Mouse (Mus musculus): ENCODE data around the gene Cbx6. TPM values are rescaled to one million over a fixed set of nuclear protein-coding genes. Genes with fewer than 3 reads are reported as not detected.
A peak's percentile ranks its signal among the peaks of the same experiment; 100 is the strongest.
"Not testable (repeated sequence)": the region's sequence is repeated elsewhere in the genome, so short reads cannot be mapped to it uniquely, and the experiment has no call there.

Cbx6 gene
- total RNA-seq, 4 experiments from 2014 or later: 261 to 307 (median 292) TPM

GRCm38 (mm10) chr15:79830388-79830787 lies 4.1 kb downstream of the Cbx6 start:
- peak; percentile 77 to 85 for DNase-seq (ENCODE audit: low spot score in 2 of 2)

DNA sequence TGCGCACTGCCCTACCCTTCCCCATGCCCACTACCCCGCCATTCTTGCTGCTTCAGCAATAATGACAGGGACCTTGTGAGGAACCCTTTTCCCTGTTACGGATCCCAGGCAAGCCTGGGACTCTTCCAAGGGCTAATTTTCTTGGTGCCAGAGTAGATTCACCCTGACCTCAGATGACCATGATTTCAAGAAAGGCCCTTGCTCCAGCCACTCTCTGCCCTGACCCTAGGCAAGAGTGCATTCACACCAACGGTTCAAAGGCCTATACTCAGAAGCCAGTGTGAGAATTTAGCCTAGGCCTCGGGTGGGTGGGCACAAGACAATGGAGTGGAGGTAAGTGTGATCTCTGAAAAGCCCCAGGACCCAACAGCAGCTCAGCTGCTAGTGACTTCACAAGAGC lies 5.1 kb downstream of the Cbx6 start:
- no peak for DNase-seq (ENCODE audit: low spot score in 2 of 2)

DNA sequence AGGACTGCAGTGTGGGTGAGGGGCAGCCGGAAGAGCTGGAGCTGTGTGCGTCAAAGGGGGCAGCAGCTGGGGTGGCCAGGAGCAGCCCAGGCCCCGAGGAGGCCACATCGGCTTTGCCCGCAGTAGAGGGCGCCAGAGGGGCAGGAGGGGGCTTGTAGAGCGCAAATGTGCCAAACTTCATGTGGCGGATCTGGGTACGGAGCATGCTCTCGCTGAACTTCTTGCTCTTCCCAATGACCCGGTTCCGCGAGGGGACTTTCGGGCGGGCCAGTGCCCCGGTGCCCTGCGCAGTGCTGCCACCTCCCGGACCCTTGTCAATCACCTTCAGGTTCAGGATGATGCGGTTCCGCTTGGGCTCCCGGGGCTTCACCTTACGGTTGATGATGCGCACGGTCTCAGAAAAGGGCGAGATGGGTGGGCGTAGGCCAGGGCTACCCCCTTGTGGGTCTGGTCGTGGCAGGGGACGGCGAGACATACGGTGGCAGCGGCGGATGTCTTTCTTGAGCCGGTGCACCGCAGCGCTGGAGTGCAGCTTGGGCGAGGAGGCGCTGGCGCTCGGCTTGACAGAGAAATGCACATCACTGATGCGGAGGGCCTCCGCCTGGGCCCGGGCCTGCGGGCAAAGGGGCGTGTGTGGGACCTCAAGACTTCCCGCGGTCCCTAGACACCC lies 6.0 kb downstream of the Cbx6 start:
- peak in 1 of 2 experiments; percentile 45 for DNase-seq (ENCODE audit: low spot score in 2 of 2)

DNA sequence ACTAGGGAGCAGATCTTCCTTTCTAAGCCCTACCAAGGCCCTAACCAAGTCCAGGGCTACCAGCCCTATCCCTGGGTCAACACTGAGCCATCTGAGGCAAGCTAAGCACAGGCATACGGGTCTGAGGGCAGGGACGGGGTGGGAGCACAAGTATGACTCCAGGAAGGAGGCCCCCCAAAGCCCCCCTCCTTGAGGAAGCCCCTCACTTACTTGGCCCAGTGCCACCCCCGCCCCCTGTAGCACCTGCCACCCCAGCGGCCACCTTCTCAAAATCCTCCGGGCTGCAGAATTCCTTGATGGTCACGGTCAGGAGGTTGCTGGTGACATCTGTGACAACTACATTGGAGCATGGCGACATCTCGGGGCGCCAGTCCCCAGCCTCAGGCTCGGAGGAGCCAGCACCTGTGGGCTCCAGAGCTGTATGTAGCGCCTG lies 6.7 kb downstream of the Cbx6 start:
- no peak for DNase-seq (ENCODE audit: low spot score in 2 of 2)

GRCm38 (mm10) chr15:79827061-79827777 lies 7.3 kb downstream of the Cbx6 start:
- no peak for DNase-seq (ENCODE audit: low spot score in 2 of 2)

DNA sequence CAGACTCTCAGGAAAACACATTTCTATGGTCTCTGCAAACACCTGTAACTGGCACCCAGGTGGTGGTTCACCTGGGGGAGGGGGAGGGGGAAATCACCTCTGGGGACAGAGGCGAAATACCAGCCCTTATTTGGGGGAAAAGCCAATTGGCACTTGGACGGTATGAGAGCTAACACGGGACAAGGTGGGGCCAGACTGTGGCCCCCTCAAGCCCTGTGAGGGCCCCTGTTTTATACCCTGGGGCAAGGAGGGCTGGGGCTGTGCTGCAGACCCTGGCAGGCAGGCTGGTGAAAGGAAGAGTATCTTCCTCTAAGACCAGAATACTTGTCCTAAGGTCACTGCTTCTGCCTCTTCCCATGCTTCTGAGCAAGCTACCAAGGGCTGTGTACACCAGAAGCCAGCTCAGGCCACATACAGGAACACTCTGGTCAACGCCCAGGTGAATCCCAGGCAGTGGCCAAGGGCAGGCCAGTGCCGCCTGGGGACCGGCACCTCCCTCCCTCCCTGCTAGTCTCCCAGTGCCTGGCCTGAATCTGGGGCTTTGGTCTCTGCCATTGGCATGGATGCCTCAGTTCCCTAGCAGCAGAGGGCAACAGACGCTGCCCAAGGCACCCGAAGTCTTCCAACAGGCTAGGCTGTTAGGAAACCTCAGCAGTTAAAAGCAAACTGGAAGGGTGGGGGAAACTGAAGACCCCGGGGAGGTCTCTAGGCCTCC lies 8.1 kb downstream of the Cbx6 start:
- DNase-seq (ENCODE audit: low spot score in 2 of 2): no peak

DNA sequence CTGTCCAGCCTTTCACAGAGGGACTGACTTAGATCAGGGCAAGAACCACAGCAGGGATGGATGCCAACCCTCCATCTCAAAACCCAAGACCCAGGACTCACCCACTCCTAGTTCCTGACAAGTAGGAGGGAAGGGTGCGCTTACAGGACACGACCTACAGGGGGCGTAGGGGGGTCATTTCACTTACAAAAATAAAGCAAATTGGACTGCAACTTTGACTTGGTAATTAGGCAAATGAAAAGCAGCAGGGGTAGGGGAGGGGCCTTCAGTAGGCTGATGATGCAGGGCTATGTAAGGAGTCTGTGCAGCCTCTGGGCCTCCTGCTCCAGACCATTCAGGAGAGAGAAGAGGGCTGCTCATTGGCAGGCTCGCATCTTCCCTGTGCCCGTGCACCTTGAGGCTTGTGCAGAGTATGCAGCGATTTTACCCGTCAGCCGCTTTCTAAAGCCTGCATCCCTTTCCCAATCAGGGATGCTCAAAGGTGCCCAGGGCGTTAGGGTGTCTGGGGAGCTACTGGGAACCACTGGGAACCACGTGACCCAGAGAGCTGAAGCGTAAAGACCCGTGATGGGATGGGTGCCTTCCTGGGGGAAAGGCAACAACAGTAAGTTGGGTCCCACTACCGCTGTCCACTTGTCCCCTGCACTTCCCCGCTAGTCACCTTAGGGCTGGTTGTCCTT lies 9.2 kb downstream of the Cbx6 start:
- DNase-seq (ENCODE audit: low spot score in 2 of 2): no peak

DNA sequence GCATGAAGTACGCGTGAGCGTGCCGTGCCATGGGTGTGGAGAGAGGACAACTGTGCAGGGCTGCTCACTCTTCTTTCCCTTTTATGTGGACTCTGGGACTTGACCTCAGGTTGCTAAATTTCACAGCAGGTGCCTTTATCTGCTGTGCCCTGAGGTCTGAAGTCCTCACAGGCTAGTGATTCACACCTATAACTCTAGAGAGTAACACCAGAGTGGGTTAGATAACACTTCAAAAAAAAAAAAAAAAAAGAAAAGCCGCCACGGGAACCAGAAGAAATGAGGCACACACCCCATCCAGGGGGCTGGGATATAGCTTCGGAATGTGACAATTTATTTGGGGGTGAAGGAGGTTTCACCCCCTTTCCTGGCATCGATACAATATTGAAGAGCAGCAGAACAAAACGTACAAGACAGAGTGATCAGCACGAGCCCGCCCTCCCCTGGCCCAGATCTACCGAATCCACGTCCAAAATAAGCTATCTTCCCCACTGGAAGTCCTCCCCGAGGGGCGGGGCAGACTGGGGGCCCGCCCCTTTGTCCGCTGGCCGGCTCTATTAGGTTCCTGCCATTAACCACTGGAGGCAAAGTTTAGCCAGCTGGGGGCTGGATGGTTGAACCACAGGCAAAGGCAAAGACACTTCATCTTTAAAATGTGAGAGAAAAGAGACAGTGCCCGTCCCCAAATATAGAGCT lies 10.8 kb downstream of the Cbx6 start:
- peak; percentile 39 to 49 for DNase-seq (ENCODE audit: low spot score in 2 of 2)

DNA sequence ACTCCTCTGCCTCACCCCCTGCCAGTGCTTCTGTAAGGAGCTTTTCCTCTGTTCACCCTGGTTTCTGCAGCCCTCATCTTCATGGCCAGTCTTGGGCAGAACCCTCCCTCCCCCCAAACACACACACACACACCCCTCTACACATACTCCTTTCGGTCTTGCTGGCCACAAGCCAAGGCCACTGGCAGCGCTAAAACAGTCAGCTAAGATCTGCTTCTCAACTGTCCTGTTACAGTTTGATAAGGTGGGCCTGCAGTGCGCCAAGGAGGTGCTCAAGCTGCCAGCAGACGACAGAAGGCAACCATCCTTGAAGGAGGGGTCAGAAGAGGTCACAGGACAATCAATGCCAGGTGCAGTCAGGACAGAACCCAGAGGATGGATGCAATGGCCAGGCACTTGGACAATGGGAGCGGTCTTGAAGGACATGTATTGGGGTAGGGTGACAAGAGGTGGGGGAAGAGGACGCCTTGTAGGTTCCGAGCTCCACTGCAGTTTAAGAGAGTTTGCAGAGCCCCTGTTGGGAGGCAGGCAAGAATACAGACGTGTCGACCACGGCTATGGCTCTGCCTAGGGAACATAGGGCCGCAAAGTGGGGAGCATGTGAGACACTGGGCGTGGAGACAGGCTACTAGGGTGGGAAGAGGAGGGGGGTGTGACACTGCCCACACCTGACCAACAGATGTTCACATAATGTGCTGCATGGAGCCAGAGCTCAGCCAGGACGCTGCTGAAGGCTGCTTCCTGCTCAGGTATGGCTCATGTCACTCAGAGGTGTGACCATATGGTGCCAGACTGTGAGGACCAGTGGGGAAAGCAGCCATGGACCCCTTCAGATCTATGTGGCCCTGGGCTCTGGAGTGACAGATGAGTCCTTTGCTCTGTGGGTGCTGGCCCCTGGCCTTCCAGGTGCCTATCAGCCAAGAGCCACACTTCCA lies 12.0 kb downstream of the Cbx6 start:
- DNase-seq (ENCODE audit: low spot score in 2 of 2): no peak

DNA sequence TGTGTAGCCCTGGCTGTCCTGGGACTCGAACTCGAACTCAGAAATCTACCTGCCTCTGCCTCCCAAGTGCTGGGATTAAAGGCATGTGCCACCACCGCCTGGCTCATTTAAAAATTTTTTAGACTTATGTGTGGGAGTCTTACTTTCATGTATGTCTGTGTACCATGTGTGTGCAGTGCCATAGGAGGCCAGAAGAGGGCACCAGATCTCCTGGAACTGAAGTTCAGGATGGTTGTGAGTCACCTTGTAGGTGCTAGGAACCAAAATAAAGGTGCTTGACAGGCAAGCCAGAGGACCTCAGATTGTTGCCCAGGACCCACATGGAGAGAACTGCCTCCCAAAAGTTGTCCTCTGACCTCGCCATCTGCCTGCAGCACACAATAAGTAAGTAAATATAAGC lies 16.2 kb downstream of the Cbx6 start:
- no peak for DNase-seq (ENCODE audit: low spot score in 2 of 2)

DNA sequence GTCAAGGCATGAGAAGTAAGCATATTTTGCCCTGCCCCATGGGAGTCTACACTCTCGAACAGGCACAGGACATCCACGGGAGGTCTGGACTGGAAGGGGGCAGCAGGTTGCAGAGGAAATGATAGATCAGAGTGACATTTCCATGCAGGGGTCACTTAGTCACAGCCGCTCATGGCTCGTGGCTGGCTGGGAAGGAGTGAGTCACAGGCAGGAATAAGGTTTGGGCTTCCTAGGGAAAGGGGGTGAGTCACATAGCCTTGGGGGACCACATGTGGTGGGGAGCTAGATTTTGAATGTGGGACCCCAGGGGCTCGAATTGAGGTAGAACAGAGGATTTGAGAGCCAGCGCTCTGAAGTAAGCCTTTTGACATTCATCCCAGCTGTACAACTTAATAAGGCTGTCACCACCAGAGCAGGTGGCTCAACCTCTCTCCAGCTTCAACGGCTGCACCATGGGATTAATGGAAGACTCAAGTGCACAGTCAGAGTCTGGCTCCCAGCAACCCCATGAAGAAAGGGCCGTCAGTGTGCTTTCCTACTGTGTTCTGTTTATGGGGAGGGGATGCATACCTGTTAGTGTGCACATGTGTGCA lies 20.7 kb downstream of the Cbx6 start:
- DNase-seq (ENCODE audit: low spot score in 2 of 2): no peak

- not testable (repeated sequence) for DNase-seq (ENCODE audit: low spot score in 2 of 2)
These were observed 21.6 kb downstream of the Cbx6 start for GRCm38 (mm10) chr15:79812840-79813239.

- no peak for DNase-seq (ENCODE audit: low spot score in 2 of 2)
These were observed 23.5 kb downstream of the Cbx6 start for GRCm38 (mm10) chr15:79810997-79811396.

DNA sequence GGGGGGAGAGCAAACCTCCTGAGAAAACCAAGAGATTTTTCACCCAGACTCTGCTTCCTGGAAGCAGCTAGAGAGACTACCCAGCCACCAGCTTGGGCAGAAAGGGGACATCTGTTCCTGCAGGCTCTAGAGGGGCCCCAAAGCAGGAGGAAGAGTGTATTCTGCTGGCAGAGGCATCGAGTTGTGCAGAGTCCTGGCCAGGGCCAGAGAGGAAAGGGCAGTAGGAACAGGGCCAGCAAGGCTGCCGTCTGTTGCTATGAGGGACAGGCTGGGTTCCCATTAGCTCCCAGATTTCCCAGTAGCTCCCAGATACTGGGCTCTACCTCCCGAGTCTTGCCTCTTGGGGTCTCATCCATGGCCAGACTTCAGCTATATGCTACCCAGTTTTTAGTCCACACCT lies 24.4 kb downstream of the Cbx6 start:
- DNase-seq (ENCODE audit: low spot score in 2 of 2): no peak

DNA sequence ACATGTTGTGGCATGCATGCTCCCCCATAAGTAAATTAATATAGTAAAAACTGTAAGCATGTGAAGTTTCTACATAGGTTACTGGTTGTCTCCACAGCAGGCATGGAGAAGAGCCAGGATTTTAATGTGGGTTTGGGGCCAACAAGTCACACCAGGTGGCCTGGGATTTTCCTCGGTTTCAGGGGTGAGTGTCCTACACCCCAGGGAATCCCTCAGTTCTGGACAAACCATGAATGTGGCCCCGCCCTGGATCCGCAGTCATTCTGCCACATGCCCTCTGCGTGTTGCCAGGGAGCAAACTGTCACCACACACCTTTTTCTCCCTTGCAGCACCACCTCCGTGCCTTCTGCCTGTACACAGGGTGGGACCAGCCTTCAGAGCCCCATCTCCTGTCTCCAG lies 25.8 kb downstream of the Cbx6 start:
- DNase-seq (ENCODE audit: low spot score in 2 of 2): no peak

DNA sequence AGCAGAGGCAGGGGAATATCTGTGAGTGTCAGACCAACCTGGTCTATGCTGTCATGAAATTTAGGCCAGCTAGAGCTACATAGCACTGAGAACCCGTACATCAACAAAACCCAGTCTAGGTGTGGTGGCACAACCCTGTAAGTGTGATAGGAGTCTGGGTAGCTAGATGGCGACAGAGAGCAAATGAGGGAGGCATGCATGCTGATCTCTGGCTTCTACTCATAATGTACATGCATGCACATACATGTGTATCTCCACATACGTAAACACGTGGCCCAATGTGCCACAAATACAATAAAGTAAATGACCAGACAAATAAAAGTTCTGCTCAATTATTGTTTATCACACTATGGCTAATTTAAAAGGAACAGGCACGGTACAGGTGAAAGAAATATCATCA lies 26.4 kb downstream of the Cbx6 start:
- DNase-seq (ENCODE audit: low spot score in 2 of 2): no peak

- DNase-seq (ENCODE audit: low spot score in 2 of 2): no peak
These were observed 27.4 kb downstream of the Cbx6 start for GRCm38 (mm10) chr15:79807050-79807449.

DNA sequence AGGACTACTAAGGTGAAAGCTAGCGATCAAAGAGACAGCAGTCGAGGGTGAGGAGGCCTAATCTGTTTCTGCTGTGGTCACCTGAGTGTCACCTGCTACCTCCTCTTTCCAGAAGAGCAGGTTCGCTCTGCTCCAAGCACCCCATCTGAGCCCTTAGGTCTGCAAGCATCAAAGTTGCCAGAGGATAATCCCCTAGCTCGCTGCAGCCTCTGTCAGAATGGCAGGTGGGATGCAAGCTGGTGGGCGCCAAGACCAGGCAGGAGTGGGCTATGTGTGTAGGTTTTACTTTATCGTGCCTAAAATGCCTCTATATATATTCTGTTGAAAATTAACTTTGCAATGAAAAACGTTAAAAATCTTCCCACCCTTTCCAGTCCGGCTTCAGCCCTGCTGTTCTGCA lies 29.2 kb downstream of the Cbx6 start:
- no peak for DNase-seq (ENCODE audit: low spot score in 2 of 2)

GRCm38 (mm10) chr15:79804352-79805071 lies 30.0 kb downstream of the Cbx6 start, which contains the start of gene Nptxr:
Nptxr (minus strand) TSS chr15:79804766.
- DNase-seq (ENCODE audit: low spot score in 2 of 2): peak in 1 of 2 experiments; percentile 69
